Mouse (Mus musculus): Measurements from ENCODE around the gene Zic4.

DNA sequence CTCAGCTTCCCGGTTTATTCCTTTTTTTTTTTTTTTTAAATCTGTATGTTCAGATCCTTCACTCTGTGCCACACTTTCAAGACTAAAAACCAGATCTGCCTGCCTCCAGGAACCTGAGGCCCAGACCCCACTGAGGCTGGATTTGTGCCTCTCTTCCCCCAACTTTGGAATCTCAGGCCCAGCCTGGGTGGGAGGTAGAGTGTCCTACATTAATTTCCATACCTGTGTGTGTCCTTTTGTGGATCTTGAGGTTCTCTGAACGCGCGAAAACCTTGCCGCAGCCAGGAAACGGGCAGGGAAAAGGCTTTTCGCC, 1.6 kb downstream of the Zic4 start:
- TF ChIP-seq POLR2A (IDR thresholded peaks at IDR 0.05; ENCODE audit: extremely low read depth, insufficient read depth, low read length) (no peak), CTCF (IDR thresholded peaks at IDR 0.05; ENCODE audit: extremely low read depth, insufficient read depth, low read length) (no peak)

All from cortical plate, adult 2 months (tissue).